Mouse (Mus musculus) bone marrow, adult 2 months (tissue): ENCODE data around the gene Tenm4. TPM values are rescaled to one million over a fixed set of nuclear protein-coding genes. Genes with fewer than 3 reads are reported as not detected.

ENCODE experiments used
- H3K27ac ChIP-seq: fragments of 200-500 bp; 2 replicates; pipeline ENCODE4 v1.5.1; 2012; ENCODE audit warnings: low read depth, mild to moderate bottlenecking, control low read depth, inconsistent platforms, low read length; ENCODE audit not compliant: control insufficient read depth, poor library complexity, insufficient read depth
- H3K4me1 ChIP-seq: fragments of 200-500 bp; 2 replicates; pipeline ENCODE4 v1.6.1; 2011; ENCODE audit warnings: low read length; ENCODE audit not compliant: control insufficient read depth, insufficient read depth
- H3K4me3 ChIP-seq: fragments of 200-500 bp; replicated peaks from 2 replicates; pipeline ENCODE3; 2011; ENCODE audit warnings: mild to moderate bottlenecking, low read depth, low read length, control low read depth; ENCODE audit not compliant: control insufficient read depth
- CTCF ChIP-seq: fragments of 200-500 bp; IDR thresholded peaks from 2 replicates; pipeline ENCODE4 v1.5.1; 2011; ENCODE audit warnings: low read length, control low read depth; ENCODE audit not compliant: control insufficient read depth, insufficient read depth
- POLR2A ChIP-seq: fragments of 200-500 bp; IDR thresholded peaks from 2 replicates; pipeline ENCODE4 v1.6.1; 2011; ENCODE audit warnings: low read depth, mild to moderate bottlenecking, control low read depth, low read length, borderline replicate concordance; ENCODE audit not compliant: control insufficient read depth
- WGBS: fragments of 180-500 bp; shearing (Covaris S2); methylation state at CpG from one replicate; pipeline ENCODE4 v1.1.7; 2018; 5-methylcytosine and 5-hydroxymethylcytosine counted together
- polyA plus RNA-seq: library from polyadenylated mRNA; stranded (reverse); fragments of >200 nt; gene quantifications from 2 replicates; pipeline ENCODE4 v1.2.4, GENCODE M21; 2011; ENCODE audit warnings: low replicate concordance; ENCODE audit not compliant: missing spikeins, insufficient read depth, insufficient read length

The Tenm4 gene
- polyA plus RNA-seq, 1 experiment, result 1.3 TPM

- Histone ChIP-seq H3K4me1 (no peaks in the 10 kb centered on the region), H3K4me3 (no peak overlapping the region), H3K27ac (no peak overlapping the region)
- TF ChIP-seq CTCF (no peak), POLR2A (no peak)
- WGBS, result 91% methylated on average over 2 of the region's 2 CpGs
Observed at GRCm38 (mm10) chr7:96343667-96344066, 172.6 kb downstream of the Tenm4 start.

GRCm38 (mm10) chr7:96352671-96353070, 181.6 kb downstream of the Tenm4 start:
- TF ChIP-seq POLR2A (no peak), CTCF (no peak)
- H3K27ac ChIP-seq, result no peak overlapping the region
- WGBS, result 54% methylated on average over 8 of the region's 8 CpGs

DNA sequence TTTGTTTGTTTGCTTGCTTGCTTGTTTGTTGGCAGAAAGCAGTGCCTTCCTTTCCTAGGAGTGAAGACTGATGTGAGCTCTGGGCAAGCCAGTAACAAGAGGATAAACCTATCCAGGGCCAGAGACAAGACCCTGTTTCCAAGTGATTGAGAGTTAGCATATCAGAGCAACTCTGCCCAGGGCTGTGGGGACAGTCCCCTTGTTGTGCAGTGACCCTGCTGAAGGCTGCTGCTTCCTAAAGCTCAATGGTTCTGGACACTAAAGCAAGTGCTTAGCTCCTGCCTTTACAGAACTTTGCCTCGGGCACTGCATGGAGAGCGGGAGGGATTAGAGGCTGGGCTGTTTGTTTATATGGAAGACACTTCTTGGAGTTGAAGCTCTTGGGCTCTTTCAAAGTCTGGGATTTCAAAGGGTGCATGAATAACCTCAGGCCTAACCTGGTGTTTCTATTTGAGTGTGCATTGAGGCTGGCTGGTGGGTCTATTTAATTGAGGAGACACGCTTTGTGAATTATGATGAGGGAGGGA, 185.3 kb downstream of the Tenm4 start:
- Histone ChIP-seq H3K27ac (no peak overlapping the region), H3K4me3 (no peak overlapping the region), H3K4me1 (no peaks in the 10 kb centered on the region)
- 77% methylated on average over 3 of the region's 3 CpGs for WGBS
- TF ChIP-seq CTCF (no peak), POLR2A (no peak)

More at GRCm38 (mm10) chr7:96352671-96353070, 181.6 kb downstream of the Tenm4 start:
- Histone ChIP-seq H3K4me1 (no peaks in the 10 kb centered on the region), H3K4me3 (no peak overlapping the region)

- WGBS, result 14% methylated on average over 6 of the region's 6 CpGs
- TF ChIP-seq CTCF (no peak), POLR2A (no peak)
- Histone ChIP-seq H3K4me1 (no peaks in the 10 kb centered on the region), H3K27ac (no peak overlapping the region), H3K4me3 (no peak overlapping the region)
Observed at GRCm38 (mm10) chr7:96357550-96357949, 186.5 kb downstream of the Tenm4 start.

- TF ChIP-seq CTCF, result no peak
- TF ChIP-seq POLR2A, result no peak
- WGBS, result 60% methylated on average over 3 of the region's 3 CpGs
- H3K27ac ChIP-seq, result no peak overlapping the region
- no peaks in the 10 kb centered on the region for H3K4me1 ChIP-seq
- no peak overlapping the region for H3K4me3 ChIP-seq
Observed at GRCm38 (mm10) chr7:96363311-96363710, 192.3 kb downstream of the Tenm4 start.

DNA sequence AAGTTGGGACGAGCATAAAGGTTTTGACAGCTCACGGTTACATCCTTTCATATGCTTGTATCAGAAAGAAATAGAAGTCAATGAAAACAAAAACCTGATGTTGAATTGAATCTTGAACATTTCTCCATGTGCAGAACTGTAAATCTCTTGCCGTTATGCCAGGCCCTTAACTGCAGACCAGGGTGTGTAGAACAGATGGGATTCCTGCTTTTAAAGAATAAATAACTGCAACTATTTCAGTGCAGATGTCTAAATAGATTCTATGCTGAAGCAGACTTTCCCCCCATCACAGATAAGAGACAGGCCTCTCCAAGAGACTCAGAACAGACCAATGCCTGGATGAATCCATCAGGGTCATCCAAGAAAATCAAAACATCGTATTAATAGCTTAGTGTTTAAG, 198.9 kb downstream of the Tenm4 start:
- no peak overlapping the region for H3K4me3 ChIP-seq
- H3K27ac ChIP-seq, result no peak overlapping the region
- 88% methylated on average over 4 of the region's 4 CpGs for WGBS
- TF ChIP-seq POLR2A (no peak), CTCF (no peak)
- H3K4me1 ChIP-seq, result no peaks in the 10 kb centered on the region

DNA sequence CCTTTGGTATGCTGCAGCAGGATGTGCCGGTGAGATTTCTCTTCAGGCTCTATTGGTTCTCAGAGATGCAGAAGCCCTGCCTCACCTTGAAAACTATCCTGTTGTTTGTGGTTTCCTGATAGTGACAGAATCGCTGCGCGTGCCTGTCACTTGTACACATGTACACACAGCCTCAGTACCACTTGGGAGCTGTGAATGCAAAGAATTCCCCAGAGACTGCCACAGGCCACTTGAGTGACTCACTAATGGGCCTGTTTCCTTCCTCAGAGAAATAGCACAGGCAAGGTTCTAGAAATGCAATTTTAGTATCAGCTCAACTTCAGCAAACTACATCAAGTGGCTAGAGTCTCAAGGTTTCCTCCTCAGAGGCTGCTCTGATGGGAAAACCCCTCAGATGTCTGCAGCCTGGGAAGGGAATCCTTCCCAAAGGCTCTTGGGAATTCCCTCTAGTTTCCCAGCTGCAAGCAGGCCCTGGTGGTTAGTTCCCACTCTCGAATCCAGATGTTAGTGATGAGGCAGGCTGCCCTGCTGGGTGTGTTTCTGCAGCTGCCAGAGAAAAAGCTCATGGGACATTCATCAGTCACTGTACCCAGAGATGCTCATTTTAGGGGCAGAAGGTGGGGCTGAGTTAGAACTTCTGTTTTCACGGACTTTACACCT, 203.1 kb downstream of the Tenm4 start:
- H3K4me1 ChIP-seq, result no peaks in the 10 kb centered on the region
- H3K27ac ChIP-seq, result no peak overlapping the region
- WGBS, result 39% methylated on average over 6 of the region's 6 CpGs
- H3K4me3 ChIP-seq, result no peak overlapping the region
- TF ChIP-seq POLR2A (no peak), CTCF (no peak)

DNA sequence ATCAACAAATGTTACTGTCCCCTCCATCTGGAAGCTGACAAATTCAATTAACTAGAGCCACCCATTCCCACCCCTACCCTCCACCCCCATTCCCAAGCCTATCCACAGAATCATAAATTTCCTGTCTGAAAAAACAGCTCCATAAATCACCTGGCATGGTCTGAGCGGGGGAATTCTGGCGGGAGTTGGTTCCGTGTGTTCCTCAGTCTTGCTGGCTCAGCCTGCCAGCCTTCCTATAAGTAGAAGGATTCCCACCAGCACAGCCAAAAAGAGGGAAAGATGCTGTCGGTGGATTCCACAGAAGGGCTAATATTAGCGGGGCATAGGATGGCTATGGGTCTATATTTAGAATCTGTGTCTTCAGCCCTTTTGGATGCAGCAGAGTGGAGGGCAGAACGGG, 204.5 kb downstream of the Tenm4 start:
- H3K4me3 ChIP-seq, result no peak overlapping the region
- no peaks in the 10 kb centered on the region for H3K4me1 ChIP-seq
- no peak overlapping the region for H3K27ac ChIP-seq
- 68% methylated on average over 6 of the region's 6 CpGs for WGBS
- no peak for TF ChIP-seq POLR2A
- TF ChIP-seq CTCF, result no peak
